ENCODE assay signal across 8 mouse cellular contexts in genomic region chr7:29213675-29214082, GRCm38 (mm10). TPM values are rescaled to one million over a fixed set of nuclear protein-coding genes. Genes with fewer than 3 reads are reported as not detected.
DNase-seq lines count a peak whose midpoint lies in the region; ATAC-seq and TF ChIP-seq lines count a peak whose summit lies in the region.

Catsperg1 (minus strand) TSS chr7:29214035.

- under 1% methylated on average over 20 of the region's 20 CpGs for WGBS in hindbrain, embryonic 11.5 days
- WGBS in lung, postnatal 0 days, result 9% methylated on average over 20 of the region's 20 CpGs

- H3K4me1 ChIP-seq in hindbrain, embryonic 11.5 days (replicated peaks; ENCODE audit: control insufficient read depth, insufficient read depth, low read length), result no peaks in the 10 kb centered on the region; the same call in 1 of the 2 replicates
- H3K4me1 ChIP-seq in lung, postnatal 0 days (ENCODE audit: insufficient read depth, low read depth, low read length), result no peaks in the 10 kb centered on the region
- peaks cover 17% of the 10 kb centered on the region for H3K4me1 ChIP-seq in testis, adult 2 months (ENCODE audit: control insufficient read depth, insufficient read depth, low read length)

- ATAC-seq in hindbrain, embryonic 11.5 days (ENCODE audit: low FRiP score), result peak; percentile 82
- peak; percentile 30 for ATAC-seq in lung, postnatal 0 days

- TF ChIP-seq POLR2A in brain, embryonic 14.5 days (IDR thresholded peaks at IDR 0.05; ENCODE audit: borderline replicate concordance, extremely low read depth, insufficient read depth, insufficient read length, poor library complexity, severe bottlenecking), result no peak
- TF ChIP-seq POLR2A in testis, adult 2 months (IDR thresholded peaks at IDR 0.05; ENCODE audit: control insufficient read depth, low read depth, low read length), result no peak; the same call in 1 of the 2 replicates

- peak within 1 kb of the TSS; percentile 23; the same call in 1 of the 2 replicates for H3K4me2 ChIP-seq in hindbrain, embryonic 11.5 days (replicated peaks; ENCODE audit: low read depth, low read length)
- no peak within 1 kb of the TSS for H3K4me2 ChIP-seq in lung, postnatal 0 days (replicated peaks; ENCODE audit: low read depth, low read length)

- H3K9ac ChIP-seq in hindbrain, embryonic 11.5 days (ENCODE audit: low read depth, low read length), result no peak within 1 kb of the TSS
- no peak within 1 kb of the TSS for H3K9ac ChIP-seq in lung, postnatal 0 days (replicated peaks; ENCODE audit: low read depth)

- H3K27ac ChIP-seq in hindbrain, embryonic 11.5 days (ENCODE audit: low read depth, low read length), result no peak within 1 kb of the TSS
- no peak within 1 kb of the TSS for H3K27ac ChIP-seq in lung, postnatal 0 days (ENCODE audit: low read length)
- H3K27ac ChIP-seq in testis, adult 2 months (ENCODE audit: control insufficient read depth, insufficient read depth, low read depth, low read length), result peak within 1 kb of the TSS; percentile 96

- DNase-seq in MN1 (ENCODE audit: low spot score), result peak; percentile 71
- DNase-seq in brain, embryonic 14.5 days (ENCODE audit: low read depth), result peak; percentile 85
- DNase-seq in hindbrain, embryonic 11.5 days (ENCODE audit: low spot score), result peak; percentile 80
- DNase-seq in lung, postnatal 0 days (ENCODE audit: low spot score), result peak; percentile 61
- DNase-seq in spleen, postnatal 14 days (ENCODE audit: low spot score in 2 of 2), result no peak
- DNase-seq in frontal cortex, postnatal 14 days (ENCODE audit: low spot score in 2 of 2), result no peak
- DNase-seq in B cell, adult 2 months, result no peak

- TF ChIP-seq CTCF in brain, embryonic 14.5 days (IDR thresholded peaks at IDR 0.05; ENCODE audit: borderline replicate concordance, extremely low read depth, insufficient read depth, insufficient read length), result no peak
- no peak for TF ChIP-seq CTCF in lung, postnatal 0 days (IDR thresholded peaks at IDR 0.05)
- TF ChIP-seq CTCF in testis, adult 2 months (IDR thresholded peaks at IDR 0.05; ENCODE audit: control insufficient read depth, insufficient read depth, insufficient replicate concordance, low read depth, low read length), result no peak

- no peaks in the 10 kb centered on the region for H3K9me3 ChIP-seq in hindbrain, embryonic 11.5 days (ENCODE audit: control insufficient read depth, low read length)
- H3K9me3 ChIP-seq in lung, postnatal 0 days (ENCODE audit: low read length), result no peaks in the 10 kb centered on the region

- peaks cover 13% of the 10 kb centered on the region for H3K27me3 ChIP-seq in hindbrain, embryonic 11.5 days (ENCODE audit: control insufficient read depth, insufficient read depth, low read length)
- H3K27me3 ChIP-seq in lung, postnatal 0 days (replicated peaks; ENCODE audit: insufficient read depth, low read length), result no peaks in the 10 kb centered on the region
- H3K27me3 ChIP-seq in testis, adult 2 months (ENCODE audit: control insufficient read depth, insufficient read depth, low read length), result no peaks in the 10 kb centered on the region

- no peaks in the 10 kb centered on the region for H3K36me3 ChIP-seq in hindbrain, embryonic 11.5 days (ENCODE audit: control insufficient read depth, insufficient read depth, low read length)
- H3K36me3 ChIP-seq in lung, postnatal 0 days (ENCODE audit: insufficient read depth, low read length), result no peaks in the 10 kb centered on the region
- H3K36me3 ChIP-seq in testis, adult 2 months (ENCODE audit: control insufficient read depth, insufficient read depth, low read length), result no peaks in the 10 kb centered on the region

- H3K4me3 ChIP-seq in hindbrain, embryonic 11.5 days (ENCODE audit: low read depth, low read length), result peak within 1 kb of the TSS; percentile 16; the same call in 1 of the 2 replicates
- no peak within 1 kb of the TSS for H3K4me3 ChIP-seq in lung, postnatal 0 days (ENCODE audit: low read depth, low read length)
- peak within 1 kb of the TSS; percentile 93 for H3K4me3 ChIP-seq in testis, adult 2 months (ENCODE audit: control insufficient read depth, low read depth, low read length)

- TF ChIP-seq EP300 in lung, postnatal 0 days (IDR thresholded peaks at IDR 0.05), result no peak

RNA-seq across cellular contexts. Expression of gene Catsperg1, which starts in this region (rescaled TPM):
- polyA plus RNA-seq in brain, embryonic 14.5 days (2012; rRNA removed), result 8.8 and 9.1 TPM in 2 replicates
- polyA plus RNA-seq in hindbrain, embryonic 11.5 days (2014; fragmentation: Nextera tagmentation; extraction: Ambion mirVana), result 0.51 and 0.59 TPM in 2 replicates
- 0.81 and 1.00 TPM in 2 replicates for polyA plus RNA-seq in lung, postnatal 0 days (2015; fragmentation: Nextera tagmentation; extraction: Ambion mirVana)
- polyA plus RNA-seq in testis, adult 2 months (2012; rRNA removed), result 222 and 254 TPM in 2 replicates

Comparison
In these comparisons a context has a peak if more than half of its experiments do, and no peak if none do; other contexts are left out.
1. RNA of gene Catsperg1 (polyA plus RNA-seq): 222 to 254 TPM in testis, adult 2 months; 8.8 to 9.1 TPM in brain, embryonic 14.5 days, 0.81 to 1.00 TPM in lung, postnatal 0 days and 0.51 to 0.59 TPM in hindbrain, embryonic 11.5 days; every median in the first group is over 10 times any median in the second.
2. Peak in DNase-seq, ATAC-seq, H3K4me3 ChIP-seq and H3K4me2 ChIP-seq in hindbrain, embryonic 11.5 days; RNA of the gene not detected or under 1 TPM.
3. Peak in DNase-seq and ATAC-seq in lung, postnatal 0 days; RNA of the gene not detected or under 1 TPM.
4. DNase-seq: peak in MN1 (single experiment) and brain, embryonic 14.5 days (single experiment); none in spleen, postnatal 14 days (0 of 2), frontal cortex, postnatal 14 days (0 of 2) and B cell, adult 2 months (0 of 2).